Mouse (Mus musculus) hindbrain, embryonic 12.5 days (tissue): ENCODE results near the gene Cdh20. TPM values are rescaled to one million over a fixed set of nuclear protein-coding genes. Genes with fewer than 3 reads are reported as not detected.

Experiments
- ATAC-seq: fragments of 200-750 bp; cut with Nextera tagmentation; 2 replicates; pipeline ENCODE4 v1.8.0; 2017; ENCODE audit warnings: moderate TSS enrichment; ENCODE audit not compliant: low FRiP score
- H3K27ac ChIP-seq: fragments of 300-500 bp; sonication (generic); 2 replicates; pipeline ENCODE4 v1.5.1; 2016; ENCODE audit warnings: mild to moderate bottlenecking
- H3K27me3 ChIP-seq: fragments of 300-500 bp; sonication (generic); 2 replicates; pipeline ENCODE4 v1.6.1; 2016; ENCODE audit warnings: mild to moderate bottlenecking
- H3K36me3 ChIP-seq: fragments of 300-500 bp; sonication (generic); 2 replicates; pipeline ENCODE4 v1.6.1; 2016; ENCODE audit warnings: mild to moderate bottlenecking
- H3K4me1 ChIP-seq: fragments of 300-500 bp; sonication (generic); 2 replicates; pipeline ENCODE4 v1.6.1; 2016
- H3K4me2 ChIP-seq: fragments of 300-500 bp; sonication (generic); replicated peaks from 2 replicates; pipeline ENCODE4 v1.6.1; 2016; ENCODE audit warnings: mild to moderate bottlenecking
- H3K4me3 ChIP-seq: fragments of 300-500 bp; sonication (generic); 2 replicates; pipeline ENCODE4 v1.5.1; 2016; ENCODE audit warnings: mild to moderate bottlenecking
- H3K9ac ChIP-seq: fragments of 300-500 bp; sonication (generic); 2 replicates; pipeline ENCODE4 v1.6.1; 2016; ENCODE audit warnings: mild to moderate bottlenecking, moderate library complexity
- H3K9me3 ChIP-seq: fragments of 300-500 bp; sonication (generic); replicated peaks from 2 replicates; pipeline ENCODE4 v1.6.1; 2016; ENCODE audit warnings: mild to moderate bottlenecking
- WGBS: fragments of 180-500 bp; shearing (Covaris S2); methylation state at CpG from one replicate; pipeline ENCODE4 v1.1.7; 2016; 5-methylcytosine and 5-hydroxymethylcytosine counted together
- polyA plus RNA-seq: library from polyadenylated mRNA; unstranded; fragments of >200 nt; fragmentation: Nextera tagmentation; extraction: Ambion mirVana; gene quantifications from 2 replicates; pipeline ENCODE4 v1.2.1, GENCODE M21; 2016

The Cdh20 gene
- polyA plus RNA-seq, 1 experiment from 2014 or later, result 1.5 TPM

GRCm38 (mm10) chr1:104987526-104987925 is 219.2 kb downstream of the Cdh20 start:
- H3K36me3 ChIP-seq, result no peaks in the 10 kb centered on the region
- no peak for ATAC-seq
- 88% methylated on average over 16 of the region's 16 CpGs for WGBS

GRCm38 (mm10) chr1:104992441-104992840 is 224.1 kb downstream of the Cdh20 start:
- Histone ChIP-seq H3K27ac (no peak overlapping the region), H3K4me3 (no peak overlapping the region), H3K27me3 (no peaks in the 10 kb centered on the region), H3K9me3 (no peaks in the 10 kb centered on the region), H3K9ac (no peak overlapping the region), H3K4me1 (peaks cover 5% of the 10 kb centered on the region; the same call in 1 of the 2 replicates), H3K36me3 (no peaks in the 10 kb centered on the region), H3K4me2 (no peak overlapping the region)
- ATAC-seq, result no peak

More at GRCm38 (mm10) chr1:104987526-104987925, 219.2 kb downstream of the Cdh20 start:
- Histone ChIP-seq H3K4me3 (no peak overlapping the region), H3K9ac (no peak overlapping the region), H3K27me3 (no peaks in the 10 kb centered on the region), H3K9me3 (no peaks in the 10 kb centered on the region), H3K4me1 (no peaks in the 10 kb centered on the region), H3K4me2 (no peak overlapping the region), H3K27ac (no peak overlapping the region)

GRCm38 (mm10) chr1:104993905-104994611 is 225.7 kb downstream of the Cdh20 start:
- H3K4me3 ChIP-seq, result peak overlapping the region; percentile 41
- no peaks in the 10 kb centered on the region for H3K27me3 ChIP-seq
- H3K36me3 ChIP-seq, result no peaks in the 10 kb centered on the region
- H3K27ac ChIP-seq, result no peak overlapping the region
- H3K4me1 ChIP-seq, result peaks cover 5% of the 10 kb centered on the region; the same call in 1 of the 2 replicates
- H3K9ac ChIP-seq, result peak overlapping the region; percentile 58
- peak overlapping the region; percentile 72 for H3K4me2 ChIP-seq
- ATAC-seq, result peak; percentile 87
- 11% methylated on average over 51 of the region's 51 CpGs for WGBS
- H3K9me3 ChIP-seq, result no peaks in the 10 kb centered on the region

- Histone ChIP-seq H3K9ac (no peak overlapping the region), H3K4me3 (no peak overlapping the region), H3K27ac (no peak overlapping the region), H3K36me3 (no peaks in the 10 kb centered on the region), H3K4me1 (peaks cover 5% of the 10 kb centered on the region; the same call in 1 of the 2 replicates), H3K27me3 (no peaks in the 10 kb centered on the region), H3K9me3 (no peaks in the 10 kb centered on the region), H3K4me2 (peak overlapping the region; percentile 72; the same call in 1 of the 2 replicates)
- 81% methylated on average over 3 of the region's 3 CpGs for WGBS
- peak; percentile 22; the same call in 1 of the 2 replicates for ATAC-seq
These were observed 226.3 kb downstream of the Cdh20 start for GRCm38 (mm10) chr1:104994612-104994986.

GRCm38 (mm10) chr1:104997814-104998213 is 229.5 kb downstream of the Cdh20 start:
- 71% methylated on average over 2 of the region's 2 CpGs for WGBS
- H3K9me3 ChIP-seq, result no peaks in the 10 kb centered on the region

GRCm38 (mm10) chr1:105002179-105002578 is 233.8 kb downstream of the Cdh20 start:
- Histone ChIP-seq H3K4me2 (no peak overlapping the region), H3K27ac (no peak overlapping the region), H3K4me1 (no peaks in the 10 kb centered on the region), H3K9ac (no peak overlapping the region), H3K27me3 (no peaks in the 10 kb centered on the region), H3K36me3 (no peaks in the 10 kb centered on the region), H3K9me3 (no peaks in the 10 kb centered on the region), H3K4me3 (no peak overlapping the region)
- 40% methylated on average over 1 of the region's 1 CpGs for WGBS
- ATAC-seq, result no peak

More at GRCm38 (mm10) chr1:104997814-104998213, 229.5 kb downstream of the Cdh20 start:
- no peak overlapping the region for H3K27ac ChIP-seq
- no peak for ATAC-seq
- H3K4me1 ChIP-seq, result peaks cover 5% of the 10 kb centered on the region; the same call in 1 of the 2 replicates
- no peak overlapping the region for H3K4me2 ChIP-seq
- H3K27me3 ChIP-seq, result no peaks in the 10 kb centered on the region
- no peak overlapping the region for H3K4me3 ChIP-seq
- no peaks in the 10 kb centered on the region for H3K36me3 ChIP-seq
- H3K9ac ChIP-seq, result no peak overlapping the region

GRCm38 (mm10) chr1:105003786-105004185 is 235.5 kb downstream of the Cdh20 start:
- no peaks in the 10 kb centered on the region for H3K9me3 ChIP-seq
- no peaks in the 10 kb centered on the region for H3K4me1 ChIP-seq
- H3K27me3 ChIP-seq, result no peaks in the 10 kb centered on the region
- no peak overlapping the region for H3K27ac ChIP-seq
- no peaks in the 10 kb centered on the region for H3K36me3 ChIP-seq
- H3K4me3 ChIP-seq, result no peak overlapping the region
- 80% methylated on average over 1 of the region's 1 CpGs for WGBS
- no peak overlapping the region for H3K9ac ChIP-seq
- no peak overlapping the region for H3K4me2 ChIP-seq
- no peak for ATAC-seq

- 0 out of 2 replicates have a peak, but pooled peaks cover 3% of the 10 kb centered on the region for H3K4me1 ChIP-seq
- H3K9ac ChIP-seq, result no peak overlapping the region
- H3K27ac ChIP-seq, result no peak overlapping the region
- no peaks in the 10 kb centered on the region for H3K27me3 ChIP-seq
- WGBS, result 14% methylated on average over 2 of the region's 2 CpGs
- no peaks in the 10 kb centered on the region for H3K9me3 ChIP-seq
- no peak overlapping the region for H3K4me2 ChIP-seq
- H3K4me3 ChIP-seq, result no peak overlapping the region
- ATAC-seq, result no peak
- H3K36me3 ChIP-seq, result no peaks in the 10 kb centered on the region
These were observed 244.3 kb downstream of the Cdh20 start for GRCm38 (mm10) chr1:105012616-105013015.

- H3K4me2 ChIP-seq, result no peak overlapping the region
- no peaks in the 10 kb centered on the region for H3K9me3 ChIP-seq
- H3K4me1 ChIP-seq, result 0 out of 2 replicates have a peak, but pooled peaks cover 3% of the 10 kb centered on the region
- no peak for ATAC-seq
- no peaks in the 10 kb centered on the region for H3K36me3 ChIP-seq
- no peak overlapping the region for H3K9ac ChIP-seq
- no peak overlapping the region for H3K4me3 ChIP-seq
- 60% methylated on average over 1 of the region's 1 CpGs for WGBS
- H3K27ac ChIP-seq, result no peak overlapping the region
- no peaks in the 10 kb centered on the region for H3K27me3 ChIP-seq
These were observed 245.0 kb downstream of the Cdh20 start for GRCm38 (mm10) chr1:105013291-105013690.

- H3K4me1 ChIP-seq, result no peaks in the 10 kb centered on the region
- ATAC-seq, result no peak
- no peak overlapping the region for H3K4me2 ChIP-seq
- H3K27ac ChIP-seq, result no peak overlapping the region
- no peak overlapping the region for H3K9ac ChIP-seq
- H3K36me3 ChIP-seq, result no peaks in the 10 kb centered on the region
- WGBS, result 92% methylated on average over 3 of the region's 3 CpGs
- no peak overlapping the region for H3K4me3 ChIP-seq
- no peaks in the 10 kb centered on the region for H3K27me3 ChIP-seq
- H3K9me3 ChIP-seq, result no peaks in the 10 kb centered on the region
These were observed 273.3 kb downstream of the Cdh20 start for GRCm38 (mm10) chr1:105041668-105042067.
